In the genomic region with DNA sequence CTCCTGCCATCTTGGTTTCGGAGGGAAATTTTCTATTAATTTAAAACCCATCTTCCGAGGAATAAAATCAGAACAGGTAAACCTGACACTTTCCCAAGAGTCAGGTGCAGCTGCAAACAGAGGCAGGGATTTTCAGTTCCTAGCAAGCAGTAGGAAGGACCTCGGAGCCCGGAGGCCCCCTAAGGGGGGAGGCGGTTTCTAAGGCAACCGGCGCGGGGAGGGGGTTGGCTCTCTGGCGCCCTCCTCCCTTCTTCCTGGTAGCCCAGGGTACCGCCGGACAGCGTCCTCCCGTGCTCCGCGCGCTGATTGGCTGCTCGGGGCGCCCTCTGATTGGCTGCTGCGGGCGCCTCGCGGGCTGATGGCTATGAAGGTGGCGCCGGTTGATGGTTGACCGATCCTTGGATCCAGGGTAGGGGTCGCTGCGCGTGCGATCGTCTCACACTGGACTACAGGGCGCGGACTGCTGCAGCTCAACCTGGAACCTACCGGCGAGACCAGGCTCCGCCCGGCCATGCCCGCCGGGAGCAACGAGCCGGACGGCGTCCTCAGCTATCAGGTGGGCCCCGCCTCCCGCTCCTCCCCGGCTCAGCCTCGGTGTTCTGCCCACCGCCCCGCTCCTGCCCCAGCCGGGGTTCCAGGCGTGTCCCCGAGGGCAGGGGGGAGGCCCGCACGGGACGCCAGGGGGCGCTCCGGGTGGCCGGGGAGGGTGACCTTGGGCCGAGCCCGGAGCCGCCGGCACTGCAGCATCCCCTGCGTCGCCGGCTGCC, we compare ENCODE assay signal across 8 mouse cellular contexts. TPM values are rescaled to one million over a fixed set of nuclear protein-coding genes. Genes with fewer than 3 reads are reported as not detected.
A peak's percentile ranks its signal among the peaks of the same experiment; 100 is the strongest.
DNase-seq lines count a peak whose midpoint lies in the region; ATAC-seq and TF ChIP-seq lines count a peak whose summit lies in the region.

A gene (plus strand): TSS at position 329 of the 767 bp plus-strand sequence.

- H3K4me3 ChIP-seq in MEL (ENCODE audit: control insufficient read depth in 1 of 2, insufficient read depth in 1 of 2, low read depth in 2 of 2, low read length in 2 of 2), result peak within 1 kb of the TSS; percentile 46 to 71
- peak within 1 kb of the TSS; percentile 79 for H3K4me3 ChIP-seq in hindbrain, embryonic 10.5 days
- H3K4me3 ChIP-seq in lung, postnatal 0 days (ENCODE audit: low read depth, low read length), result peak within 1 kb of the TSS; percentile 39

- H3K27ac ChIP-seq in MEL (ENCODE audit: control insufficient read depth, low read depth, low read length), result no peak within 1 kb of the TSS
- peak within 1 kb of the TSS; percentile 91 for H3K27ac ChIP-seq in hindbrain, embryonic 10.5 days
- no peak within 1 kb of the TSS; the same call in 1 of the 2 replicates for H3K27ac ChIP-seq in lung, postnatal 0 days (ENCODE audit: low read length)

- peaks cover 0 to 3% of the 10 kb centered on the region in 2 experiments; a peak in 2 of 4 replicates for H3K27me3 ChIP-seq in MEL (ENCODE audit: control insufficient read depth in 1 of 2, insufficient read depth in 2 of 2, low read length in 2 of 2)
- peaks cover 18% of the 10 kb centered on the region for H3K27me3 ChIP-seq in hindbrain, embryonic 10.5 days (ENCODE audit: insufficient read depth, poor library complexity, severe bottlenecking)
- peaks cover 14% of the 10 kb centered on the region for H3K27me3 ChIP-seq in lung, postnatal 0 days (replicated peaks; ENCODE audit: insufficient read depth, low read length)

- DNase-seq in MEL (ENCODE audit: low read depth, low spot score), result peak; percentile 86
- DNase-seq in cerebellum, adult 9-10 months, result peak; percentile 93
- DNase-seq in frontal cortex, adult 2 months (ENCODE audit: extremely low spot score in 1 of 2, low spot score in 1 of 2), result peak; percentile 90 to 96
- peak; percentile 96 for DNase-seq in hindbrain, embryonic 10.5 days (ENCODE audit: low spot score)
- peak; percentile 94 to 96 for DNase-seq in layer of hippocampus, postnatal 10 days (ENCODE audit: low spot score in 2 of 2)
- peak; percentile 83 for DNase-seq in lung, postnatal 0 days (ENCODE audit: low spot score)
- DNase-seq in ovary, postnatal 10 days (ENCODE audit: low spot score), result peak; percentile 77
- DNase-seq in thymus, postnatal 0 days (ENCODE audit: low spot score), result peak; percentile 78

- H3K36me3 ChIP-seq in MEL (ENCODE audit: control insufficient read depth in 1 of 2, insufficient read depth in 2 of 2, low read length in 2 of 2), result peaks cover 0 to 6% of the 10 kb centered on the region in 2 experiments; a peak in 2 of 4 replicates
- no peaks in the 10 kb centered on the region for H3K36me3 ChIP-seq in hindbrain, embryonic 10.5 days
- H3K36me3 ChIP-seq in lung, postnatal 0 days (ENCODE audit: insufficient read depth, low read length), result no peaks in the 10 kb centered on the region

- peak within 1 kb of the TSS; percentile 66 for H3K4me2 ChIP-seq in lung, postnatal 0 days (replicated peaks; ENCODE audit: low read depth, low read length)

- no peak; a peak in 1 of 4 replicates for TF ChIP-seq EP300 in MEL (IDR thresholded peaks at IDR 0.05; ENCODE audit: low read depth in 1 of 2, low read length in 2 of 2)
- TF ChIP-seq EP300 in lung, postnatal 0 days (IDR thresholded peaks at IDR 0.05), result no peak

- TF ChIP-seq RAD21 in MEL (IDR thresholded peaks at IDR 0.05; ENCODE audit: low read depth, low read length), result no peak

- no peaks in the 10 kb centered on the region for H3K9me3 ChIP-seq in MEL (replicated peaks; ENCODE audit: insufficient read depth, low read length)
- no peaks in the 10 kb centered on the region for H3K9me3 ChIP-seq in hindbrain, embryonic 10.5 days
- H3K9me3 ChIP-seq in lung, postnatal 0 days (ENCODE audit: low read length), result no peaks in the 10 kb centered on the region

- peak; percentile 26 to 73 (median 58); a peak in 5 of 6 replicates for TF ChIP-seq CTCF in MEL (IDR thresholded peaks at IDR 0.05 in 2 of 3, conservative IDR thresholded peaks at IDR 0.05 in 1 of 3; ENCODE audit: control insufficient read depth in 1 of 3, insufficient read depth in 1 of 3, low read depth in 2 of 3, low read length in 3 of 3, poor library complexity in 1 of 3, severe bottlenecking in 1 of 3)
- peak; percentile 60 for TF ChIP-seq CTCF in lung, postnatal 0 days (IDR thresholded peaks at IDR 0.05)

- peaks cover 0 to 3% of the 10 kb centered on the region in 2 experiments; a peak in 1 of 4 replicates for H3K4me1 ChIP-seq in MEL (ENCODE audit: control insufficient read depth in 1 of 2, insufficient read depth in 2 of 2, low read length in 2 of 2)
- peaks cover 37% of the 10 kb centered on the region for H3K4me1 ChIP-seq in hindbrain, embryonic 10.5 days (replicated peaks)
- H3K4me1 ChIP-seq in lung, postnatal 0 days (ENCODE audit: insufficient read depth, low read depth, low read length), result peaks cover 4% of the 10 kb centered on the region; the same call in 1 of the 2 replicates

- peak in 1 of 2 experiments; percentile 13; a peak in 1 of 4 replicates for TF ChIP-seq POLR2A in MEL (IDR thresholded peaks at IDR 0.05; ENCODE audit: control insufficient read depth in 1 of 2, insufficient read depth in 1 of 2, low read depth in 1 of 2, low read length in 2 of 2, poor library complexity in 1 of 2)

- WGBS in hindbrain, embryonic 10.5 days, result under 1% methylated on average over 64 of the region's 64 CpGs
- 2% methylated on average over 61 of the region's 64 CpGs for WGBS in lung, postnatal 0 days

- no peak within 1 kb of the TSS for H3K9ac ChIP-seq in MEL (ENCODE audit: control insufficient read depth, low read depth, low read length, poor library complexity, severe bottlenecking)
- no peak within 1 kb of the TSS for H3K9ac ChIP-seq in lung, postnatal 0 days (replicated peaks; ENCODE audit: low read depth)

- H3K79me2 ChIP-seq in MEL (ENCODE audit: control insufficient read depth, insufficient read depth, low read length, poor library complexity), result no peaks in the 10 kb centered on the region

- peak; percentile 89 for ATAC-seq in lung, postnatal 0 days

TF ChIP-seq in MEL, 35 proteins besides CTCF, POLR2A, EP300 and RAD21:
- TF ChIP-seq GABPA (IDR thresholded peaks at IDR 0.05; ENCODE audit: low read depth, low read length), result no peak
- peak; percentile 79; the same call in 1 of the 2 replicates for TF ChIP-seq MAZ (IDR thresholded peaks at IDR 0.05; ENCODE audit: low read depth, low read length)
- peak; percentile 74 for TF ChIP-seq ELF1 (IDR thresholded peaks at IDR 0.05; ENCODE audit: low read depth, low read length)
- peak; percentile 25; the same call in 1 of the 2 replicates for TF ChIP-seq HCFC1 (IDR thresholded peaks at IDR 0.05; ENCODE audit: low read depth, low read length)
- peak; percentile 22; the same call in 1 of the 2 replicates for TF ChIP-seq SMC3 (IDR thresholded peaks at IDR 0.05; ENCODE audit: low read depth, low read length)

RNA-seq across cellular contexts. Expression of the gene that starts here (rescaled TPM):
- 0.35 and 0.72 TPM in 2 replicates for total RNA-seq in MEL (2012; rRNA removed)
- 1 to 10 TPM in 1 of 2 experiments, not detected in 1; 2.5 TPM for polyA plus RNA-seq in MEL (2012; ENCODE audit: insufficient read depth in 1 of 2, insufficient read length in 2 of 2, low read depth in 1 of 2, low replicate concordance in 2 of 2, missing spikeins in 1 of 2)
- polyA plus RNA-seq in frontal cortex, adult 2 months (2012; rRNA removed), result 31.1 and 35.4 TPM in 2 replicates
- polyA plus RNA-seq in hindbrain, embryonic 10.5 days (2016; fragmentation: Nextera tagmentation; extraction: Ambion mirVana), result 9.5 and 10.0 TPM in 2 replicates
- total RNA-seq in layer of hippocampus, postnatal 10 days (2021), result 10 to 100 TPM; 82.1 to 84.7 TPM
- 3.9 and 5.5 TPM in 2 replicates for polyA plus RNA-seq in lung, postnatal 0 days (2015; fragmentation: Nextera tagmentation; extraction: Ambion mirVana)
- 2.1 and 2.7 TPM in 2 replicates for polyA plus RNA-seq in thymus, postnatal 0 days (2015; fragmentation: Nextera tagmentation; extraction: Ambion mirVana)

Comparison
In these comparisons a context has a peak if more than half of its experiments do, and no peak if none do; other contexts are left out.
1. RNA of the gene that starts here (total RNA-seq): 82.1 to 84.7 TPM in layer of hippocampus, postnatal 10 days; 0.35 to 0.72 TPM in MEL; every median in the first group is over 10 times any median in the second.
2. Peak in every context shown above with its lines, with median percentiles within 50 percentile points of each other: DNase-seq and H3K4me3 ChIP-seq.